Mouse (Mus musculus) frontal cortex, adult 2 months (tissue): ENCODE data around the gene Arid2. TPM values are rescaled to one million over a fixed set of nuclear protein-coding genes. Genes with fewer than 3 reads are reported as not detected.
A peak's percentile ranks its signal among the peaks of the same experiment; 100 is the strongest.
"Not testable (repeated sequence)": the region's sequence is repeated elsewhere in the genome, so short reads cannot be mapped to it uniquely, and the experiment has no call there.

Source experiments
- DNase-seq, 2 experiments: peaks; one replicate each; pipeline ENCODE4 v3.0.0; 2022; ENCODE audit warnings: low spot score in 1 of 2; ENCODE audit errors: extremely low spot score in 1 of 2
- polyA plus RNA-seq: library from polyadenylated mRNA; depleted of rRNA; stranded (reverse); fragments of >200 nt; gene quantifications from 2 replicates; pipeline ENCODE4 v1.2.3, GENCODE M21; 2012; rRNA removed

The Arid2 gene
- polyA plus RNA-seq, 1 experiment: 18.0 TPM

DNA sequence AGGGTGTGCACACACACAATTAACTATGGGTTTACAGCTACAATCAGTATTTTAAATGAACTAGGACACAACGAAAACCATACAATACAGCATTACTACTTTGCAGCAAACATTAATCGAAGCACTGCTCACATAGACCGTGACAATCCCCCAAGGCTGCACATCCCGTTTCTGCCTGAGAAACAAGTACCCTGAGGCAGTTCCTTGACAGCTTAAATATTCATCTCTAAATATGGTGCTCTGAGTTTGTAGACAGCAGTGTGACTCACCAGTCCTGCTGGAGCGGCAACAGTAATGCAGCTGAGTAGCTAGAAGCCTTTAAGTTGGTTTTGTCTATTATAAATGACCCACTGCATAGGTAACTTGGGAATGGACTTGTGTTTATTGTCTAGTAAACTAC, 118.2 kb downstream of the Arid2 start:
- DNase-seq: peak in 1 of 2 experiments; percentile 48

DNA sequence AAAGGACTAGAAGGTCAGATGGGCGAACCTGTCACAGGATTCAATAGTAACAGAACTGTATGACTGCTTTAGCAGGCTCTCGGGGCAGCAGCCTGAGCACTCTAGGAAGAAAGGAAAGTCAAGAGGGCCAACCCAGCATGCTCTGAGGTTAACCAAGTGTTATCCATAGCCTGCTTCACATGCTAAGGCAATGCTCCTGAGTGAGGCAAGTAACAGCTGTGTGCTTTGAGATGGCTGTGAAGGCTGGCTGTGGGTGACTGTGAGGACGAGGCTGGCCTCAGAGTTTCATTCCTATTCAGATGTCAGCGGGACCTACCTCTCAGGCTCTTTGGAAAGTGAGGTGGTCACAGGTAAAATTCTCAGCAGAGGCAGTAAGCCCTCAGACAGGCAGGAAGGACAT, 118.9 kb downstream of the Arid2 start:
- DNase-seq: no peak

DNA sequence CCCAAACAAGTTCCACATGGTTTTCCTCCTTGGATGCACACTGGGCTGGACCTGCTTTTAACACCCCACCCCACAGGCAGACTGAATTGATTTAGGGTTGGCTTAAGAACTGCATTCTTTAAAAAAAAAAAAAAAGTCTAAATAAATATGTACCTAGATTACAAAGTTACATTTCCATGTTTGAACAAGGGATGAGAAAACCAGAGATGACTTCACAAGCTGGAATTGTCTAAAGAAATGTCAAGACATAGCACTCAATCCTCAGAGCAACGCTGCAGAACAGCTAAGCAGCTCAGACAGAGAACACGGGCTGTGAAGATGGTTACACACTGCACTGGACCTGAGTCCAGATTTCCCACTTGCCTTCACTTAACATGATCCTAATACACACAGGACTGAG, 119.8 kb downstream of the Arid2 start:
- no peak for DNase-seq

GRCm38 (mm10) chr15:96408717-96409121, 121.4 kb downstream of the Arid2 start:
- DNase-seq: peak; percentile 23 to 42

DNA sequence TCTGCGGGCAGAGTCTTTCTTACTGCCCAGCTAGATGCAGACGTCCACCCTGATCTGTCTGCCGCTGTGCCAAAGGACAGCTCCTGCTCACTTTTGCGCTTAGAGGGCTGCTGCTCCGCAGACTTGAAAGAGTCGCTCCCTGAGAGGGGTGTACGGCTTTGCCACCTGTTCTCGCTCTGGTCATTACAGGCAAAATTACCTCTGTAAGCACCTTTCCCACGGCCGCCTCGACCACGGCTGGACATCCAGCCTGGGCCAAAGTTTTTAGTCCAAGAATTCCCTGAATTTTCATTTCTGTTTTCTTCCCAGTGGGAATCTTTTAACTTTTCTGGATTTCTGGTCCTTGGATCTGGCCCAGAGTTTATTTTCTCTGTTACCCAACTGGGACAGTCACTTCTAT, 130.8 kb downstream of the Arid2 start:
- DNase-seq: no peak

DNA sequence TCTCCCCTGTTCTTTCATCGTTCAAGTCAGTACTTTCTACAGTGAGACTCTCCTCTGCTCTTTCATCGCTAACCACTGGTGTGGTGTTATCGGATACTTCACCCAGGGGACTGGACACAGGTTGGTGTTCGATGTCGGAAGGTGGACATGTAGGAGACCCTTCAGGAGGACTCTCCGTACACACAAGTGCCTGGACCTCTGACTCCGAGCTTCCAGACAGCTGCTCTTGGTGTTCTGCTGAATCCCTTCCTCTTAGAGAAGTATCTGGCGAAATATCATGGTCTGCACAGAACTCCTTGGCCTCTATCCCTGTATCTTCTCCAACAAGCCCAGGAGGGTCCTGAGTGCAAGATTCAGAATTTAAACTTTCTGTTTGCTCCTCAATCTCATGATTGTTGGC, 132.6 kb downstream of the Arid2 start:
- no peak for DNase-seq

DNA sequence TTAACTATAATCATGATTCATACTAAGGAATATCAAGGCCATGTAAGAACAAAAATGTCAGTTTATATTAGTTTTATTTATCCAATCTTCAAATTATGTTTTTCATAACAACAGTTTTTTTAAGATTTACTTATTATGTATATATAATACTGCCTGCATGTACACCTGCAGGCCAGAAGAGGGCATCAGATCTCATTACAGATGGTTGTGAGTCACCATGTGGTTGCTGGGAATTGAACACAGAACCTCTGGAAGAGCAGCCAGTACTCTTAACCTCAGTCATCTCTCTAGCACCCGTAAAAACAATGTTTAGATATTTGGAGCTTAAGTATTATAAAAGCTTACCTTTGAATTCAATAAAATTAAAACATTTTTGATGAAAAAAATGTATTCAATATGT, 146.9 kb downstream of the Arid2 start:
- no peak for DNase-seq

GRCm38 (mm10) chr15:96441480-96441879, 154.2 kb downstream of the Arid2 start:
- DNase-seq: not testable (repeated sequence)

- DNase-seq: no peak
Measured at GRCm38 (mm10) chr15:96446785-96447184, 159.5 kb downstream of the Arid2 start.

GRCm38 (mm10) chr15:96448656-96449299, 161.5 kb downstream of the Arid2 start:
- peak in 1 of 2 experiments; percentile 11 for DNase-seq

- no peak for DNase-seq
Measured at GRCm38 (mm10) chr15:96453346-96453745, 166.0 kb downstream of the Arid2 start.

Other genes starting within 250 kb of the Arid2 start
- 29.8 and 32.2 TPM in 2 replicates for gene Scaf11, start 173.3 kb downstream of the Arid2 start, polyA plus RNA-seq